Mouse (Mus musculus): ENCODE measurements around the gene Rps10.
"Not testable (repeated sequence)": the region's sequence is repeated elsewhere in the genome, so short reads cannot be mapped to it uniquely, and the experiment has no call there.

Gene Rps10

GRCm38 (mm10) chr17:27644572-27644971 lies 8.1 kb upstream of the Rps10 start:
- no peak for DNase-seq (ENCODE audit: extremely low read depth, low read depth)

- DNase-seq (ENCODE audit: extremely low read depth, low read depth): no peak
Measured at GRCm38 (mm10) chr17:27643756-27644155, 7.3 kb upstream of the Rps10 start.

DNA sequence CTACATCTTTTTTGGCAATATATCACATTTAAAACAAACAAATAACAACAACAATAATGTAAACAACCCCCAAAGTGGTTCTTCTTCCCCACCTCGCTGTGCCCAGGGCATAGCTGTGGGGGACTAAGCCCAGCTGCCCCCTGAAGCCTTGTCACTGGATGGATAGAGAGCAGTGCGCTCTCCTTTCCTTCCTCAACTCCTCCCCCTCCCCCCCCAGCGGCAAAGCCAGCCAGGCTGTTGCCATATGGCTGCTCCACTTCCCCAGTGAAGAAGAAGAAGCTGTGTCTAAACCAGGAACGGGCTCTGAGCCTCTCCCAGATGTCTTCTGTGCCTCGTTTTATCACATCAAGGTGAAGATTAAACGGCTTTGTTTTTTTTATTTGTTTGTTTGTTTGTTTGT lies 6.6 kb upstream of the Rps10 start:
- no peak for DNase-seq (ENCODE audit: extremely low read depth, low read depth)

GRCm38 (mm10) chr17:27642491-27643062 lies 6.1 kb upstream of the Rps10 start:
- no peak for DNase-seq (ENCODE audit: extremely low read depth, low read depth)

DNA sequence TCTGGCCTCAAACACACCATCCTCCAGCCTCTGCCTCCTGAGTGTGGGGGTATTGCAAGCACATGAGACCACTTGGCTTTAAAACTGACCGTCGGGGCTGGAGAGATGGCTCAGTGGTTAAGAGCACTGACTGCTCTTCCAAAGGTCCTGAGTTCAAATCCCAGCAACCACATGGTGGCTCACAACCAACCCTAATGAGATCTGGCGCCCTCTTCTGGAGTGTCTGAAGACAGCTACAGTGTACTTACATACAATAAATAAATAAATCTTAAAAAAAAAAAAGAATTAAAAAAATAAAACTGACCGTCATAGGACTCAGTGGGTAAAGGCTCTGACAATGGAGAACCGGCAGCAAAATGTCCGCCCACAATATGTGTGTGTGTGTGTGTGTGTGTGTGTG lies 3.4 kb upstream of the Rps10 start:
- not testable (repeated sequence) for DNase-seq (ENCODE audit: extremely low read depth, low read depth)

DNA sequence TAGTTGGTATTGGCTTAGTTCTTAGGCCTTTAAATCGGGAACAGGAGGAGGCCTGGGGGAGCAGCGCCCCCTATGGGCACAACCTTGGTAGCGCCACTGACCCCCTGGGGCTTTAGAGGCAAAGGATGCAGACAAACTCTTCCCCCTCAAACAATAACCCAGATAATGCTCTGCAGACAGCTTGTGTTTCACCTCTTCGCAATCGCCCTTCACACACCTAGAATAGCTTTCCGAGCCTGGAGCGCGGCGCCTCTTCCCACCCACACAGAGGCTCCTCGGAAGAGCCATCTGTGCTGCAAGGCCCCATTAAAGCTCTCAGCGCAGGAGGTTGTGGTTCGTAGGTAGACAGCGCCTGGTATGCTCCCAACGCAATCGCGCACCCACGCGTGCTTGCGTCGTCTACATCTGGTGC lies 2.5 kb upstream of the Rps10 start:
- no peak for DNase-seq (ENCODE audit: extremely low read depth, low read depth)

GRCm38 (mm10) chr17:27637333-27637732 lies 864 bp upstream of the Rps10 start:
- DNase-seq (ENCODE audit: extremely low read depth, low read depth): no peak

DNA sequence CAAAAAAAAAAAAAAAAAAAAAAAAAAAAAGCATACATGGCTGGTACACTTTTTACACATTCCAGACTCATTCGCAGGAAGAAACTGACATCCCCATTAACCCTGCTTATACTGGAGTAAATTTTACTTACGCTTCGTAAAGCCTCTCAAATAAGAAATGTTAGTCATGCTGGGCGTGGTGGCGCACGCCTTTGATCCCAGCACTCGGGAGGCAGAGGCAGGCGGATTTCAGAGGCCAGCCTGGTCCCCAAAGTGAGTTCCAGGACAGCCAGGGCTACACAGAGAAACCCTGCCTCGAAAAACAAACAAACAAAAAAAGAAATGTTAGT lies 930 bp downstream of the Rps10 start:
- not testable (repeated sequence) for DNase-seq (ENCODE audit: extremely low read depth, low read depth)

- peak; percentile 67 for DNase-seq (ENCODE audit: extremely low read depth, low read depth)
Measured at GRCm38 (mm10) chr17:27634871-27635574, 1.4 kb downstream of the Rps10 start, which contains the start of gene RPS10-NUDT3. RPS10-NUDT3 (minus strand) TSS chr17:27635222.

GRCm38 (mm10) chr17:27629249-27630020 lies 7.0 kb downstream of the Rps10 start:
- no peak for DNase-seq (ENCODE audit: extremely low read depth, low read depth)

- DNase-seq (ENCODE audit: extremely low read depth, low read depth): no peak
Measured at GRCm38 (mm10) chr17:27628376-27628775, 8.1 kb downstream of the Rps10 start.

DNA sequence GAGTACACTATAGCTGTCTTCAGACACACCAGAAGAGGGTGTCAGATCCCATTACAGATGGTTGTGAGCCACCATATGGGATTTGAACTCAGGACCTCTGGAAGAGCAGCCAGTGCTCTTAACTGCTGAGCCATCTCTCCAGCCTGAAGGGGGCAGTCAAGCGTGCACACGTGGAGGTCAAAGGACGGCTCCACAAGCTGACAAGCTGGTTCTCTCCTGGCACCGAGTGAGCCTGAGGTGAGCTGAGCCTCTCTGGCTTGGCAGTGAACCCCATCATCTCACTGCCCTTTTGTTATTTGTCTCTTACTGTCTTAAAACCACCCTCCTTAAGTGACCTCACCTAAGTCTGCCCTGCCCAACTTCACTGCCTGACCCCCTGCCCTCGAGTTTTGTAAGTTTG lies 9.0 kb downstream of the Rps10 start:
- DNase-seq (ENCODE audit: extremely low read depth, low read depth): no peak

DNA sequence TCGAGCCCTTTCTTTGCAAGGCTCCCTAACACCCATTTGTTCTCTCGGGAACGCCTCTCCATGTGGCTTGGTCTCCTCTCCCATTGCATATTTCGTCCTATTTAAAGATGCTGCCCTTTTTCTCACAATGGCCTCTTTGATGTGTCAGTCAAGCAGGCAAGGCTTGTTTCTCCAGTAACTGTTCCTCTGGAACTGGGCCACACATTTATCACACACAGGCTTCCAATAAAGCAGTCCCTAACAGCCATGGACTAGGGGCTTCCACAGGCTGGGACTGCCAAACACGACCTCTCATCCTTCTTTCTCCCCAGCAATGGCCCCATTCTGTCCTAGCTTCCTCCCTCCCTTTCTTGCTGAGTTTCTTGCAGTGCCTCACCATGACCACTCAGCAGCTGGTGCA lies 9.8 kb downstream of the Rps10 start:
- no peak for DNase-seq (ENCODE audit: extremely low read depth, low read depth)

GRCm38 (mm10) chr17:27625455-27626251 lies 10.8 kb downstream of the Rps10 start:
- no peak for DNase-seq (ENCODE audit: extremely low read depth, low read depth)

GRCm38 (mm10) chr17:27623360-27624326 lies 12.8 kb downstream of the Rps10 start, which contains the start of gene Nudt3:
Nudt3 (minus strand) TSS chr17:27623495.
- DNase-seq (ENCODE audit: extremely low read depth, low read depth): no peak

DNA sequence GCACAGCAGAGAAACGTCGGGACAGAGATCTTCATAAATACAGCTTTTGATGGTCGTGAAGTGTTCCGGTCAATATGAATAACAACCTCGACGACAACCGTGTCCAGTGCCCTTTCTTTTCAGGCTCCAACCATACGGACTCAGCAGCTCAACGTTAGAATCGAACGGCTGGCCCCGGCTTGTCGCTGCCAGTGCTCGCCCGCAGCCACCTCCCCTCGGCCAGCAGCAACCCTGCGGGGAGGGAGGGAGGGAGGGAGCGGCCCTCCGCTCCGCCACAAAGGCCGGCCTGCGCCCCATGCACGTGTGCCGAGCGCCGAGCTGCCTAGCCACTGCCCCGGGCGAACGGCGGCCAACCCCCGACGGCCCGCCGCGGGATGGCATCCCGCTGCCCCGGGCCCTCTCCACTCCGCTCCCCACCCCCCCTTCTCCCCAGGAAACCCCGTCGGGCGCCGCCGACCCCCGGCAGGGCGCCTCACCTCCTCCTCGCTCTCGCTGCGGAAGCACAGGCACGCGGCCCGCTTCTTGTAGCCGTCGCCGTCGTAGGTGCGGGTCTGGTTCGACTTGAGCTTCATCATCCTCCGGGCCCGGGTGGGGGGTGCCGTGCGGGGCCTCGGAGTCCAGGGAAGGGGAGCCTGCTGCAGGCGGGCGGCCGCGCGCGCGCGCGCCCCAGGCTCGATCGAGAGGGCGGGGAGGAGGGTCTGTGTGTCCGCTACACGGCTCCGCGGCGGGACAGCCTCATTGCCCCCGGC lies 13.7 kb downstream of the Rps10 start:
- DNase-seq (ENCODE audit: extremely low read depth, low read depth): no peak

GRCm38 (mm10) chr17:27621705-27622531 lies 14.6 kb downstream of the Rps10 start:
- no peak for DNase-seq (ENCODE audit: extremely low read depth, low read depth)

DNA sequence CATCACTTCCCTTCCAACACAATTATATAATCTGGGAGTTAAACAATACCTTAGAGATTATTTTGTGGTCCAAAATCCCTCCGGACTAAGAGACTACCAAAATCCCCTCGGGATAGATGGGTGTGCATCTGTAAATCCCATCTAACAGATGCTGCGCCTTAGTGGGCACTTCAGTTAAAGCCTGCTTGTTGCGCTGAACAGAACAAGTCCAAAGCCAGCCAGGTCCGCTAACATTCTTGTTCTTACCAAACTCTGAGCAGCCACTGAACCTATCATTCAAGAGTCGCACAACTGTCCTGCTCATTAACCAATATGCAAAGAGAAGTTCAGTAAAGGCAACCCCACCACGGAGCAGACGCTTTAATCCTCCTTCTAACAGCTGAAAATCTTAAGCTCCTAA lies 15.3 kb downstream of the Rps10 start:
- no peak for DNase-seq (ENCODE audit: extremely low read depth, low read depth)

GRCm38 (mm10) chr17:27615388-27615787 lies 21.1 kb downstream of the Rps10 start:
- DNase-seq (ENCODE audit: extremely low read depth, low read depth): no peak

Data from MEL-GATA-1-ER (cell line).